Mouse (Mus musculus) limb, embryonic 12.5 days (tissue): Measurements from ENCODE around the gene Safb2. TPM values are rescaled to one million over a fixed set of nuclear protein-coding genes. Genes with fewer than 3 reads are reported as not detected.

Experiments
- ATAC-seq: fragments of 200-750 bp; cut with Nextera tagmentation; 2 replicates; pipeline ENCODE4 v1.8.0; 2017; ENCODE audit warnings: low read depth, moderate TSS enrichment; ENCODE audit not compliant: insufficient number of reproducible peaks, insufficient read depth, low FRiP score, low TSS enrichment
- H3K27ac ChIP-seq: fragments of 300-500 bp; sonication (generic); 2 replicates; pipeline ENCODE4 v1.5.1; 2016; ENCODE audit warnings: mild to moderate bottlenecking, moderate library complexity
- H3K27me3 ChIP-seq: fragments of 300-500 bp; sonication (generic); 2 replicates; pipeline ENCODE4 v1.6.1; 2016; ENCODE audit warnings: mild to moderate bottlenecking, moderate library complexity
- H3K36me3 ChIP-seq: fragments of 300-500 bp; sonication (generic); 2 replicates; pipeline ENCODE4 v1.6.1; 2016; ENCODE audit warnings: mild to moderate bottlenecking, moderate library complexity
- H3K4me1 ChIP-seq: fragments of 300-500 bp; sonication (generic); replicated peaks from 2 replicates; pipeline ENCODE4 v1.6.1; 2016
- H3K4me2 ChIP-seq: fragments of 300-500 bp; sonication (generic); 2 replicates; pipeline ENCODE4 v1.6.1; 2016; ENCODE audit warnings: mild to moderate bottlenecking, moderate library complexity
- H3K4me3 ChIP-seq: fragments of 300-500 bp; sonication (generic); replicated peaks from 2 replicates; pipeline ENCODE4 v1.5.1; 2016; ENCODE audit warnings: mild to moderate bottlenecking
- H3K9ac ChIP-seq: fragments of 300-500 bp; sonication (generic); replicated peaks from 2 replicates; pipeline ENCODE4 v1.6.1; 2016; ENCODE audit warnings: mild to moderate bottlenecking, moderate library complexity
- H3K9me3 ChIP-seq: fragments of 300-500 bp; sonication (generic); 2 replicates; pipeline ENCODE4 v1.6.1; 2016; ENCODE audit warnings: mild to moderate bottlenecking, moderate library complexity
- WGBS: fragments of 180-500 bp; shearing (Covaris S2); methylation state at CpG from one replicate; pipeline ENCODE4 v1.1.7; 2016; 5-methylcytosine and 5-hydroxymethylcytosine counted together
- polyA plus RNA-seq: library from polyadenylated mRNA; unstranded; fragments of >200 nt; fragmentation: Nextera tagmentation; extraction: Ambion mirVana; gene quantifications from 2 replicates; pipeline ENCODE4 v1.2.1, GENCODE M21; 2016

Gene Safb2
- polyA plus RNA-seq, 1 experiment from 2014 or later = 113 TPM

GRCm38 (mm10) chr17:56554122-56554551 is 30.2 kb downstream of the Safb2 start, which contains the start of gene Gm20219:
Gene Gm20219 (minus strand): TSS chr17:56554387.
- Histone ChIP-seq H3K27ac (no peak within 1 kb of the TSS), H3K9me3 (no peaks in the 10 kb centered on the region), H3K27me3 (no peaks in the 10 kb centered on the region), H3K36me3 (no peaks in the 10 kb centered on the region), H3K9ac (no peak within 1 kb of the TSS), H3K4me1 (no peaks in the 10 kb centered on the region), H3K4me2 (no peak within 1 kb of the TSS), H3K4me3 (no peak within 1 kb of the TSS)
- 72% methylated on average over 20 of the region's 20 CpGs for whole genome bisulfite sequencing
- ATAC-seq = no peak

- no peaks in the 10 kb centered on the region for H3K36me3 ChIP-seq
- no peaks in the 10 kb centered on the region for H3K27me3 ChIP-seq
- H3K9ac ChIP-seq = no peak overlapping the region
- H3K4me1 ChIP-seq = no peaks in the 10 kb centered on the region
- H3K9me3 ChIP-seq = no peaks in the 10 kb centered on the region
- ATAC-seq = no peak
- 59% methylated on average over 5 of the region's 5 CpGs for WGBS
- no peak overlapping the region for H3K27ac ChIP-seq
- no peak overlapping the region for H3K4me2 ChIP-seq
- no peak overlapping the region for H3K4me3 ChIP-seq
Measured at GRCm38 (mm10) chr17:56552781-56553363, 31.5 kb downstream of the Safb2 start.

GRCm38 (mm10) chr17:56551841-56552581 is 32.4 kb downstream of the Safb2 start:
- no peaks in the 10 kb centered on the region for H3K4me1 ChIP-seq
- no peak overlapping the region for H3K27ac ChIP-seq

DNA sequence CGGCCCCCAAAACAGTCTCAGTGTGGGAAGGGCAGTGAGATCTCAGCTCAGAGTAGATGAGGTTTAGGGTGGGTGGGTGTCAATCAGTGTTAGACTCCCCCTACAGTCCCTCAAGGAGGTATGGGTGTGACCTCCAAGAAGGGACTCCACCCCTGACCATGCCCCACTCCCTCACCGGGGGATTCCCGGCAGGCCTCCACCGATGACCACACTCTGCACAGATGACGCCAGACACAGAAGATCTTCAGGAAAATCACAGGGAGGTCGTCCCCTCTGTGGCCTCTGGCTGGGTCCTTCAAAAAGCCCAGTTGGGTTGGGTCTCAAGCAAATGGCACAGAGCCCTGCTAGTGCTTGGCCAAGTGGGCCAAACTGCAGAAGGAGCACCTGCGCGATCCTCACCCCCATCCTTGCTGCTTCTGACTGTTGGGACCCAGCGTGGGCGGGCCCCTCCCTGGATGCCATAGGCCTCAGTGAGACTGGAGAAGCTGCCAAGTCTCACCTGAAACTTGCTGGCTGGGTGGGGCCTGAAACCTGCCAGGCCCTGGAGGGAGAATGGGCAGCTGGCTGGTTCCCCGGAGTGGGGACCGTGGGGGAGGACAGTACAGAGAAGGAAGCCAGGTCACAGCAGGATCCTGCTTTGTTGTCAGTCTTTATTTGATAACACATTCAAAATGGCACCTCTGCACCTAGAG is 33.5 kb downstream of the Safb2 start:
- H3K9ac ChIP-seq = no peak overlapping the region
- H3K4me3 ChIP-seq = no peak overlapping the region
- H3K4me2 ChIP-seq = no peak overlapping the region
- H3K9me3 ChIP-seq = no peaks in the 10 kb centered on the region
- H3K4me1 ChIP-seq = no peaks in the 10 kb centered on the region
- ATAC-seq = no peak
- no peaks in the 10 kb centered on the region for H3K27me3 ChIP-seq
- no peak overlapping the region for H3K27ac ChIP-seq
- no peaks in the 10 kb centered on the region for H3K36me3 ChIP-seq
- WGBS = 74% methylated on average over 12 of the region's 12 CpGs

More at GRCm38 (mm10) chr17:56551841-56552581, 32.4 kb downstream of the Safb2 start:
- H3K4me2 ChIP-seq = no peak overlapping the region
- whole genome bisulfite sequencing = 75% methylated on average over 6 of the region's 6 CpGs
- H3K27me3 ChIP-seq = no peaks in the 10 kb centered on the region
- H3K9me3 ChIP-seq = no peaks in the 10 kb centered on the region
- H3K36me3 ChIP-seq = no peaks in the 10 kb centered on the region
- H3K9ac ChIP-seq = no peak overlapping the region
- no peak overlapping the region for H3K4me3 ChIP-seq
- ATAC-seq = no peak

- Histone ChIP-seq H3K36me3 (no peaks in the 10 kb centered on the region), H3K4me3 (no peak overlapping the region), H3K27me3 (no peaks in the 10 kb centered on the region), H3K4me2 (no peak overlapping the region), H3K9me3 (no peaks in the 10 kb centered on the region), H3K9ac (no peak overlapping the region; the same call in 1 of the 2 replicates), H3K27ac (no peak overlapping the region), H3K4me1 (no peaks in the 10 kb centered on the region)
- 39% methylated on average over 4 of the region's 4 CpGs for WGBS
- ATAC-seq = no peak
Measured at GRCm38 (mm10) chr17:56548605-56549105, 35.7 kb downstream of the Safb2 start.

GRCm38 (mm10) chr17:56547846-56548604 is 36.4 kb downstream of the Safb2 start:
- Histone ChIP-seq H3K27ac (no peak overlapping the region), H3K36me3 (no peaks in the 10 kb centered on the region), H3K27me3 (no peaks in the 10 kb centered on the region), H3K9ac (no peak overlapping the region), H3K9me3 (no peaks in the 10 kb centered on the region), H3K4me1 (0 out of 2 replicates have a peak, but pooled peaks cover under 1% of the 10 kb centered on the region), H3K4me3 (no peak overlapping the region), H3K4me2 (no peak overlapping the region)
- WGBS = 67% methylated on average over 9 of the region's 9 CpGs
- no peak; the same call in 1 of the 2 replicates for ATAC-seq

DNA sequence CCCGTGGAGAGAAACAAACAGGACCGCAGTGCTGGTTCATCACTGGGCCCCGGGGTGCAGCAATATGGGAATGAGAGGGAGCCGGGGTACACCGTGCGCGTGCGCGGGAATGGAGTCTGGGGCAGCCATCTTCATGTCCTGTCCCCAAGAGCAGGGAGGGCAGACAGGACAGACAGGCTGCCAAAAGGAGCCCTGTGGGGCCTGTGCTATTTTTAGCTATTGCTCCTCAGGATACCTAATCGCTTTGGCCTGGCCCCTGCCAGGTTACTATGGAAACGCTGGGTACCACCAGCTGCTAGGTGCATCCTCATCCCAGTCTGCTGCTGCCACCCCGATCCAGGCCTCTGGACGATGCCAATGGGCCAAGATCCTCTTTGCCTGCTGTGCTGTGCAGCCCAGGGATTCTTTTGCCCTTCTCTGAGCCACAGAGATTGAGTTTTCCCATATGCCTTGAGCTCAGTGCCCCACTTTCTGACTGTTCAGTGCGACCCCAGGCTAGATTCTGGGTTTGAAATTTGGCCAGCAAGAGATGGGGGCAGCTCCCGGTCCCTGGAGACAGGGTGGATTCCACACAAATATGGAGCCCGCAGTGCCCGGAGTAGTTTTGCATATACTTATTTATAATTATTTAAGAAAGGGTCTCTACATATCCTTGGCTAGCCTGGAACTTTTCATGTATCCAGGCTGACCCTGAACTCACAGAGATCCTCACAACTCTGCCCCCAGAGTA is 37.1 kb downstream of the Safb2 start:
- Histone ChIP-seq H3K4me2 (no peak overlapping the region), H3K4me3 (no peak overlapping the region), H3K9ac (no peak overlapping the region), H3K27ac (no peak overlapping the region), H3K27me3 (no peaks in the 10 kb centered on the region), H3K36me3 (no peaks in the 10 kb centered on the region), H3K4me1 (0 out of 2 replicates have a peak, but pooled peaks cover 6% of the 10 kb centered on the region), H3K9me3 (no peaks in the 10 kb centered on the region)
- 70% methylated on average over 17 of the region's 17 CpGs for WGBS
- no peak for ATAC-seq

DNA sequence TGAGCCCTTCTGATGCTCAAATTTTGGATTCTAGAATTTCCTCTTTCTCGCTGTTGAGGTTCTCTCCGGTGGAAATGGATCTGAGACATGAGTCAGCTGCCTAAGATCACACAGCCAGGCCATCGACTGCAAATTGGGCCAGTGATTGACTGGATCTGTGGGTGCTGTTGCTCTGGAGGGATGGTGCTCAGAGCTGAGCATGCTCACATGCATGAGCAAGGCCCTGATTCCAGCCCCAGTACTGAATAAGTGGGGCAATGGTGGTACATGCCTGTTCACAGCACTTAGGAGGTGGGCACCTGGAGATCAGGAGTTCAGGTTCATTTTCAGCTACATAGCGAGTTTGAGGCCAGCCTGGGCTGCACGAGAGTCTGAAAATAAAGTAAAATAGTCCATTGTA is 37.8 kb downstream of the Safb2 start:
- no peak overlapping the region for H3K9ac ChIP-seq
- no peak overlapping the region for H3K4me3 ChIP-seq
- H3K36me3 ChIP-seq = no peaks in the 10 kb centered on the region
- no peak overlapping the region for H3K27ac ChIP-seq
- H3K27me3 ChIP-seq = no peaks in the 10 kb centered on the region
- no peak for ATAC-seq
- 87% methylated on average over 5 of the region's 5 CpGs for WGBS
- no peaks in the 10 kb centered on the region for H3K9me3 ChIP-seq
- no peak overlapping the region for H3K4me2 ChIP-seq
- H3K4me1 ChIP-seq = 0 out of 2 replicates have a peak, but pooled peaks cover 6% of the 10 kb centered on the region

DNA sequence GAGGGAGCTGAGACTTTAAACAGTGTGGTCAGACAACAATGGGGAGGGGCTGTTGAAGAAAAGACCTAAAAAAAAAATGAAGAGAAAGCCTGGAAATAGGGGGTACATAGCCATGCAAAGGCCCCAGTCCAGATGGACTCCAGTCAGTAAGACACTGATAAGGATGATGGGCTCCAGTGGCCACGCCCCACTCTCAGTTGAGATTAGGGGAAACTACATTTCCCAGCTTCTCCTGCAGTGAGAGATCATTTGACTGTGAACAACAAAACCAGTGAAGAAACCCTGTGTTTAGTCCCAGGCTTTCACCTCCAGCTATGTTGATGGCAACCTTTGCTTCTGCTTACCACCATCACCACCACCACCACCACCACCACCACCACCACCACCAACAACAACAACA is 38.4 kb downstream of the Safb2 start:
- no peak overlapping the region for H3K4me3 ChIP-seq
- ATAC-seq = no peak
- H3K27ac ChIP-seq = no peak overlapping the region
- H3K4me2 ChIP-seq = no peak overlapping the region
- H3K36me3 ChIP-seq = no peaks in the 10 kb centered on the region
- H3K27me3 ChIP-seq = no peaks in the 10 kb centered on the region
- 72% methylated on average over 1 of the region's 1 CpGs for WGBS
- H3K4me1 ChIP-seq = 0 out of 2 replicates have a peak, but pooled peaks cover 6% of the 10 kb centered on the region
- H3K9me3 ChIP-seq = no peaks in the 10 kb centered on the region
- no peak overlapping the region for H3K9ac ChIP-seq

DNA sequence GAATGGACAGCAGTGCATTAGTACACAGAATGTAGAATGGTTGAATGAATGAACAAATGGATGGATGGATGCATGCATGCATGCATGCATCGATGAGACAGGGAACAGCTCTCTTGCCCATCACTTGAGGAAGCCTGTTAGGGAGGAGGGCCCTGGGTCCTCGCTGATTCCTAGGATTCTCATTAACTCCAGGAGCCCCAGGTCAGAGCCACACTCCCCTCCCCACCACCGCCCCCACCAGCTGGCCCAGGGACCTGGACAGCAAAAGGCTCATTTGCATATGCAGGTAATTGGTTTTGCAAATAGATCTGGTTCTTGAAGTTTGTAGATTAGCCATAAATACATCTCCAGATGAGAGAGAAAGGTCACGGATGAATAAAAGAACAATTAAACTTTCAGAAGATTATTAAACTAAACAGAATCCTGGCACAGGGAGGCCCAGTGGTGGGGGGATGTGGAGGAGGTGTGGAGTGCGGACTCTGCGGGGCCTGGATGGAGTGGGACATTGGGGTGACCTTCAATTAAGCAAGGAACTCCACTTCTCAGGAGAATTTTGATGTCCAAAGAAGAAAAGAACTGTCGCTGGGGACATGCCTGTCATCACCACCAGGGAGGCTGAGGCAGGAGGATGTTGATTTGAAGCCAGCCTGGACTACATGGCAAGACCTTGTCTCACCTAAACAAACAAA is 39.5 kb downstream of the Safb2 start:
- Histone ChIP-seq H3K4me1 (0 out of 2 replicates have a peak, but pooled peaks cover 6% of the 10 kb centered on the region), H3K9me3 (no peaks in the 10 kb centered on the region), H3K36me3 (no peaks in the 10 kb centered on the region), H3K27ac (no peak overlapping the region), H3K4me3 (no peak overlapping the region), H3K27me3 (no peaks in the 10 kb centered on the region), H3K9ac (no peak overlapping the region), H3K4me2 (no peak overlapping the region)
- no peak for ATAC-seq
- WGBS = 75% methylated on average over 7 of the region's 7 CpGs
